Mouse (Mus musculus) brain, embryonic 14.5 days (tissue): Measurements from ENCODE around the gene Acacb.

Experiments
- CTCF ChIP-seq: fragments of 200-500 bp; IDR thresholded peaks from 2 replicates; pipeline ENCODE4 v1.5.1; 2012; ENCODE audit warnings: inconsistent platforms, mild to moderate bottlenecking, moderate library complexity, borderline replicate concordance; ENCODE audit not compliant: insufficient read depth, insufficient read length; ENCODE audit errors: extremely low read depth
- POLR2A ChIP-seq: fragments of 200-500 bp; IDR thresholded peaks from 2 replicates; pipeline ENCODE4 v1.6.1; 2012; ENCODE audit warnings: mild to moderate bottlenecking, inconsistent platforms, borderline replicate concordance; ENCODE audit not compliant: poor library complexity, insufficient read depth, insufficient read length, severe bottlenecking; ENCODE audit errors: extremely low read depth

DNA sequence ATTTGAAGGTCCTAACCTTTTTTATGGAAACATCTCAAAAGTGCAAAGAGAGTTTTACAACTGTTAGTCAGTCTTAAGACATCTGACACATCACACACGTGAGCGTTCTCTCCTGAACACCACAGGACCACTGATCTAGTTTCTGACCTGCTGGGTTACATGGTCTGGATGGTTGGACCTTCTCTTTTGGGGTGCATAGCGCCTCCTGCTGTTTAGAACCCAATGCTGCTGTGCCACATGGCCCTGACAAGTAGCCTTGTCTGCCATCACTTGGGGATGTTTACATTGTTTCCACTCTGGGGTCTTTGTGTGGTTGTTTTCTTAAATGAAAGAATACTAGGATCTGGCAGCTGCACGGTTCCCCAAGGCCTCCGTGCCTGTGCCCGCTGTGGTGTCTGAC lies 33.0 kb upstream of the Acacb start:
- TF ChIP-seq CTCF (peak; percentile 26; the same call in 1 of the 2 replicates), POLR2A (no peak)
